Mouse (Mus musculus): Measurements from ENCODE around the gene Ptprr.

Ptprr gene

DNA sequence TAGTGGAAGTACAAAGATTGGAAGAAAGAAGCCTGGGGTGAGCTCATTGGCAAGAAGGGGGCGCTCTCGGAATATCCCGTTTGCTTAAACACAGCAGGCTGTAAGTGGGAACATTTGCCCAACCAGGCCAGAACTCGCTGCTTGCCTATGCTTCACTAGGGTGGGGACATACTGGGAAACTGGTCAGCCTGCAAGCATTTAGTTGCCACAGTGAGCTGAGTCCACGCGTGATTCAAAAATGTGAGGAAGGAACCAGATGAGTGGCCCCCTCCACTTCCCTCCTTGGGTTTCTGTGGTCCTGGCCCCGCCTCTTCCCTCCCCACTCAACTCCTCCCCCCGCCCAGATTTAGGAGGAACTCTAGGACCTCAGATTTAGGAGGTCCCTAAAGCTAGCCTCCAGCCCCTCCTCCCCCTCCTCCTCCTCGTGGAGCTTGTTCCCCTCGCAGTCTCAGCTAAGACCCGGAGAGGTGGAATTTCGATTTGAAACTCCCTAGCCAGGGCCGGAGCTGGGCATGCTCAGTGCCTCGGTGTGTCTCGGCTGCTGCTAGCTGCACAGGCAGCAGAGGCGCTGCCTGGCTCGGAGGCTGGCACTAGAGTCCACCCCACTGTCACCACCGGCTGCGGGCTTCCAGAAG, at the start of gene Ptprr:
Gene Ptprr (plus strand): TSS at position 369 of the 635 bp plus-strand sequence.
- peak; percentile 71 to 84 for DNase-seq (ENCODE audit: low spot score in 2 of 2)

DNA sequence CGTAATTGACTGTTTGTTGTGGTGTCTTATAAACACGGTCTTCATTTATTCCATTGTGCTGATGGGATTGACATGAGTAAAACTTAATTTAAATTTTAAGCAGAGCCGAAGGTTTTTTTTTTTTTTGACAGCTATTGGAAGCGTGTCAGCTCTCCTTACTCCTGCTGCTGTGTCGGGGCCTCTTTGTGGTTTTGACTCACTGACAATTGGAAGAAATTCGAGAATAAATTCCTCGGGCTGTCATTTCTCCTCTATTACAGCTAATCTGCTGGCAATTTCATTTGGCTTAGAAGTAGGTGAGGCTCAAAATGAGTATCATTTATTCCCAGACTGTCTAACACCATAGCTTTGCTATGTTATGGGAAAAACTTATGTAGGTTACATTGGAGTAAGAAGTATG, 41.7 kb upstream of the Ptprr start:
- no peak for DNase-seq (ENCODE audit: low spot score in 2 of 2)

DNA sequence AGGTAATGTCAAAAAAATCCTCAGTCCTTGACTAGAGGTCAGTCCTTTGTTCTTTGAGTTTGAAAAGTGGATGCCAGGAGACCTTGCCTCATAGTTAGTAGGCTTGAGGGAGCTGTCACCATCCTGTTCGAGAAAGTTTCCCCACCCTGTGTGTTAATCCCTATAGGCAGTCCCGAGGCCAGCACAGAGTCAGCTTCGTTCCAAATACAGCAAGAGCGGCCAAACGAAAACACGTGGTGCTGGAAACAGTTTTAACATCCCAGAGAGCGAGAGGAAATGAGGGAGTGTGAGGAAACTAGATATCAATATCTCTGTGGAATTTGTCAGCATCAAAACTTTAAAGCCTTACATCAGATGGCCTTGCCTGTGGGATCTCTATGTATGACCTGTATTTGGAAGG, 39.0 kb upstream of the Ptprr start:
- DNase-seq (ENCODE audit: low spot score in 2 of 2) = no peak

DNA sequence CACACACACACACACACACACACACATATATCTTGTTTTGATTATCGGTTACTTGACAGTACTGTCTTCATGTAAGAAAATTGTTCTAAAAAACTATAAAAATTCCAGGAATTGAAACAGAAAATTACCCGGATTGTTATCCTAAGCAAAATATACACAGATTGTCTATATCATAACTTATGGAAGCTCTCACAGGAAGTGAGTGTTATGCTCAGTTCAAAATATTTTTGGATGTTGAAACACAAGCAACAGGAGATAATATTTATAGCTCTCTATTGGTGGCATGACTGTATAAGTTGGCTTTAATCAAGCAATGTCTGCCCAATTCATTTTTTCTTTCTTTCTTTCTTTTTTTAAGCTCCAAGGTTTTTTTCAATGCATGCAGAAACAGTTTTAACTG, 38.0 kb upstream of the Ptprr start:
- DNase-seq (ENCODE audit: low spot score in 2 of 2) = no peak

DNA sequence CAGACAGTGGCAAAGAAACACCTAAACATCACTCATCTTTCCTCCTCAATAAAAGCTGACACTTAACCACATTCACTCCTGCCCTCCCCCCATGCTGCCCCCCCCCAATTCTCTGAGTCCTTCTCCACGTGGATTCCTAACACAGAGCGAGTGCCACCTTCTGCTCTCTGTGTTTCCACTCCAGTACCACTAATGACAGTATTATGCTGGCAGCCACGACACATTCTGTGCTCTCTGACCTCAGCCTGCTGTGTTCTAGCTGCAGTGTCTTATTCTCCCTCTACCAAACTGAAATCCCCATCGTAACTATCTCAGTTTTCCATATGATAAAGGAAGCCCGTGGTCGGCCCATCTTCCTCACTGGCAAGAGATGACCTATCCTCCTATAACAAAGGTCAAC, 33.7 kb upstream of the Ptprr start:
- DNase-seq (ENCODE audit: low spot score in 2 of 2) = no peak

DNA sequence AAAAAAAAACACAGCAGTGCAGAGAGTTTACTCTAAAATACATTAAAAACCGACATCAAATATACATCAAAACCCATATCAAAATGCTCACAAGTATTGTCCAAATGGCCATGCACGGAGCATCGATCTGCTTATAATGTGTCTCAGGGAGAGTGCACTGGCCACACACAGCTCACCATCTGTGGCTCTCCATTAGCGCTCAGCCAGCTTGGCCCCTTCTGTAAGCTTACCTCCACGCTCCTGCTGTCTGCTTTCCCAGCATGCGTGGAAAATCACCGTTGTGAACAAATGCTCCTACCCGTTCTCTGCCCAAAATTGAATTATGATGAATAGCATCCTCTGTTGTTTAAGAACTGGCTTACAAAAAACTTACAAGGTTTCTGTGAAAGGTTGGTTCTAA, 16.2 kb upstream of the Ptprr start:
- DNase-seq (ENCODE audit: low spot score in 2 of 2) = no peak

DNA sequence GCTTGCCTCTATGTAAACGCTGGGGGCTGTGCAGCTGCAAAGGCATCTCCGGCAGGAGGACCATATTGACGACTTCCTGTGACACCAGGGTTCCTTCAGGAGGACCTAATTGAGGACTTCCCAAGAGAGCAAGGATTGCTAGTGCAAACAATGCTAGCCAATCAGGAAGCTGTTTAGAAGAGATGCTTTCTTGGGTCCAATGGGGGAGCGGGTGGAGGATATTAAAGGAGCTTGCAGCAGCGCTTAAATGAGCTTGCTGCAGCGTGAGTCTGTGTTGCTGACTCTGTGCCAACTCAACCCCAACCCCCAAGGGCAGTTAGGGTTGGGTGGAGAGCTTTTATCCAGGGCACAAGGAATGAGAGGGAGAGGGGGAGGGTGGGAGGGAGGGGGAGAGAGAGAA, 11.3 kb upstream of the Ptprr start:
- DNase-seq (ENCODE audit: low spot score in 2 of 2) = no peak

DNA sequence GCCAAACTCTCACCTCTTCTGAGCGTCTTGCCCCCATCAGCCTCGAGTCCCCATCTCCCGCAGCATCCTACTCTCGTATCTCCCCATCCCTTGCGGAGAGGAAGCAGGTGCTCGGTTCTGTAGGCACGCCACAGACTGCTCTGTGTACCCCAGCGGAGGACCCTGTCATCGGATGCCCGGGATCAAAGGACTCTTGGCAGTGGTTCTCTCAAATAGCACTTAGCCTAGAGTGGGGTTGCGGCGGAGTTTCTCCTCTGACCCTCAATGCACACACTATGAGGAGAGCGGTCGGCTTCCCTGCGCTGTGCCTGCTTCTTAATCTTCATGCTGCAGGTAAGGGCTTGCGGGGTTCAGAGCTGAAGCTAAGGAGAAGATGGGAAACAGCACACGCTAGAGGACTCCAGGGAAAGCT, 473 bp downstream of the Ptprr start:
- no peak for DNase-seq (ENCODE audit: low spot score in 2 of 2)

DNA sequence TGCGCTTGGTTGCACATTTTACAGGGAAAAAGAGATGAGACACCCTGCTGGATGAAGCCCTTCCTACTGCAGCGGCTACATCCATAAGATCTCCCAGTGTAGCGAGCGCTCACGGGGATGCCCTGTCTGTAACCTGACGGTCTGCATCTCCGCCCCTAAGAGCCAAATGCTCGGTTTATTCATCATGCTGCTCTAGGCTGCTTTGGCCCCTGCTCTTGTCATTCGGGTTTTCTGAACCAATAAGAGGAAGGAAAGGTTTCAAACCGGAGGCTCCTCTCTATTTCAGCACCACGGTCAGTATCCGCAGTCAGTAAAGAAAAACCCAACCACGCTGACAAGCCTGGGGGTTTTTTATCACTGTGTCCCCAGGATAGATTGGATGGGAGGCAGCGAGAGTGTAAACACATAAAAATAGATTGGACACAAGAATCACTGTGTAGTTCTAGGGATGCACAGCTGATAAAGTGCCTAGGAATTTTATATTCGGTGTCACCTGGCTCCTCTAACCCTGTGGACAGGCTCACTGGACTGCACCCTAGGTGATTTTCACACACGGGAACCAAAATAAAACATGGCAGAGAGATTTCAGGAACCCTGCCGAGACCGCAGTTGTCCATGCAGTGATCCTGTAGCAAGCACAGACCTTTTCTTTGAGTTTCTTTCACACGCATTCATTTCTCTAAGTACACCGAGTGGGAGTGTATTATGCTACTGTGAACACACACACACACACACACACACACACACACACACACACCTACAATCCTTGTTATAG, 1.3 kb downstream of the Ptprr start:
- DNase-seq (ENCODE audit: low spot score in 2 of 2) = peak; percentile 21 to 23

DNA sequence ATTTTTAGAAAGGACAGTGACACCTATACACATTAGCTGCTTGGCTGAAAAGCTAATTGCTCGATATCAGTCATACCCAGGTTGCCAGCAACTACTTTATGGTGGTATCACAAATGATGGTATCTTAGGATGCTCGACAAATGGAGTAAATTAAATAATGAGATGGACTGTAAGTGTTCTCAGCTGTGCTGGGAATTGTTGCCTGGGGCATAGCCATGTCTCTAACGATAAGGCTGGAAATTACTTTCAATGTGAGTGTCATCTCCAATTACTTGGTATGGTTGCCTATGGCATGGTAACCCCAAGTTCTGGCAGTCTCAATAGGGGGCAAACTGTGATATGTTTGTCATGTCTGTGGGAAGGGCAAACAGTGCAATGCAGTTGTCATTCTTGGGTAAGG, 3.1 kb downstream of the Ptprr start:
- DNase-seq (ENCODE audit: low spot score in 2 of 2) = no peak

DNA sequence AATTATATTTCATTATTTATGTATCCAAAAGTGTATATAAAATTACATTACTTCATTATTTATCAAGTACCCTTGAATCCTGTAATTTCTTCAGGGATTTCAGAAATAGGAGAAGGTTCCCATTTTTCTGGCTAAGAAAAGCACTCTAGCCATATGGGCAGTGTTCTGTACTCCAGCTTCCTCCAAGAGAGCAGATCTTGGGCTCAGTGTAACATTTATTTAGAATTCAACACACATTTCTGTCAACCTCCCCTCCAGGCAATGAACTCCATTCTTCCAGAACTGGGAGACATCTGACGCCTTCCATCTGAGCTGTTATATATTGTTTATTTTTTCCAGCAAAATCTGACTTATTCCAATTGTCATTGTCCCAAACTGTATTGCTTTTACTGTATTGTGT, 20.1 kb downstream of the Ptprr start:
- DNase-seq (ENCODE audit: low spot score in 2 of 2) = no peak

DNA sequence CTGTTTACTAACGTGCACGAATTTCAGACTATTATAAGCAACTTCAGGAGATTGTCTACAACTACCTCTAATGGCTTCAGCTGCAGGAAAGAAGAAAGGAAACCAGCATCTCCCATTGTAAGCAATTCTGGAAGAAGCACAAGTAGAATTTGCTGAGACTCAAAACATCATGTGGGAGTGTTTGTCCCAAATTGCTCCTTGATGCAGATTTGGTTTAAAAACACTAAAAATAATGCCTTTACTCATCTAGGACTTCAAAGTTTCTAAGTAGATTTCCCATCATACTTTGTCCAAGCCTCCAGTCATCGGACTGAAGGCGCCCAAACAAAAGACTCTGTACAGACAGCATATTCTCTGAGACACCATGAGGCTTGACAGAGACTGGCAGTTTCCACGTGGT, 57.9 kb downstream of the Ptprr start:
- no peak for DNase-seq (ENCODE audit: low spot score in 2 of 2)

DNA sequence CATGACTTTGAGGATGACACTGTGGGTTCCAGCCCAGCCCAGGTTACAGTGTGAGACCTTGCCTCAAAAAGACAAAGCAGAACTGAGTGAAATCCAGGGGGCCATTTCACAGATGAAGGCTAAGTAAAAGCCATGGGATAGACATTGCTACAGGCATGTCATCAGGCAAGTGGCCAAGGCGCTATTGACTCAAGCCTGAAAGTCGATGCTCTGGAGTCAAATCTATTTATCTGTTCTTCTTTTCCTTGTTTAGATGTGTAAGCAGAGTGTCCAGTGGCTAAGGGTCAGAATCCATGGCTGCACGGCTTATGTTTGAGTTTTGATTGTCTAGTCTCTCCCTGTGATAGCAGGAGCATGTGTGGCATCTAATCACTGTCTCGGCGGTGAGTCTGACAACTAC, 60.6 kb downstream of the Ptprr start:
- DNase-seq (ENCODE audit: low spot score in 2 of 2) = no peak

DNA sequence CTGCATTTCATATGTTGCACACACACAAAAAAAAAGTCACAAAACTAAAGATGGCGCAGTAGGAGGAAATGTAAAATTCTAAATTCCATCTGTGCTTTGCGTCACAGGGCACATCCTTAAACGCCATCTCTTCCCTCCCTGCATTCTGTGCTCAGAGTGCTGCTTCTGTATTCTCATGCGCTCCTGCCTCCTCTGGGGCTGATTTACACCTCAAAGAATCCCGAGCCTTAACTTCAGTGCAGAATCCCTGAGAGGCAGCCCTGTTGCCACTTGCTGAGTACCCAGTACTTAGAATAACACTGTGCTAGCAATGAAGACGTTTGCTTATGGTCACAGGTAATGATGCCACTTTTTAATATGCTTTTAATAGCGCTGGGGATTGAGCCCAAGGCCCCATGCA, 61.4 kb downstream of the Ptprr start:
- no peak for DNase-seq (ENCODE audit: low spot score in 2 of 2)

DNA sequence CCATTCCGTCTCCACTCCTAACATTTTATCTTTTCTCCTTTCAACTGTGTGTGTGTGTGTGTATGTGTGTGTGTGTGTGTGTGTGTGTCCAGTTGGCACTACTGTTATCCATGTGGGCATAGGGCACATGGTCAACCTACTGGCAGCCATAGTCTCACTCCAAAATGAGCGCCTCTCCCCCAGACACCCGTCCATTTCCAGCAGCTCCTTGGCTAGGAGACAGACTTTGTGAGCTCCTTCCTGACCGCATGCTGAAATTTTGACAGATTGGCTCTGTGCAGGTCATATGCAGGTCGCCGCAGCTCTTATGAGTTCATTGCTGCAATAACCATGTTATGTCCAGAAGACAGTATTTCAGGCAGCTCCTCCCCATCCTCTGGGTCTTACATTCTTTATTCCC, 62.8 kb downstream of the Ptprr start:
- DNase-seq (ENCODE audit: low spot score in 2 of 2) = no peak

DNA sequence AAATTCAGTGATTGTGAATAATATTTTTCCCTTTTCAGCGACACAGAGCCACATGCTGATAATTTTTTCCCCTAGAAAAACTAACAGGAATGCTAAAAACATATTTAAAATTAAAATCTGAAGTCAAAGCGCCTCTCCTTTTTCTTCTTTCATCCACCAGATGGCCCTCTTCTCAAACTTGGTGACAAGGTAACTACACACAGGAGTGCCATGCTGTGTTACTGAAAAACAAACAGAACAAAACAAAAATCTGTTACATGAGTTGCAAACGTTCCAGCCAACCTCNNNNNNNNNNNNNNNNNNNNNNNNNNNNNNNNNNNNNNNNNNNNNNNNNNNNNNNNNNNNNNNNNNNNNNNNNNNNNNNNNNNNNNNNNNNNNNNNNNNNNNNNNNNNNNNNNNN, 66.0 kb downstream of the Ptprr start:
- DNase-seq (ENCODE audit: low spot score in 2 of 2) = no peak

DNA sequence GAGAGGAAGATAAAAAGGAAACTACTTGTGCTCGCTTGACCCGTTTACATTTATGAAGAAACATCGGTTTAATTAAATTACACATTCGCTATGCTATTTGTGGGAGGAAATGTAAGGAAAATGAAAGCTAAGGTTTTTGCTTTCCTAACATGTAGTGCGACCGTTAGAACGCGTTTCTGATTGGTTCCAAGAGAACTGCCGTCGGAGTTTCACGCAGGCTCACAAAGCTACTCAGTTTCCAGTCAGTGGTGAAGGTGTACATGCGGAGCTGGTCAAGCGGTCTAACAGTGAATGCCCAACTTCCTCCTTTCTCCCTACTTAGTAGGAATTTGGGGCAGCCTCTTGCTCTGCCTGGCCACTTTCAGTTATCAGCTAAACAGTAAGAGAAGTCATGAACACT, 78.5 kb downstream of the Ptprr start:
- no peak for DNase-seq (ENCODE audit: low spot score in 2 of 2)

DNA sequence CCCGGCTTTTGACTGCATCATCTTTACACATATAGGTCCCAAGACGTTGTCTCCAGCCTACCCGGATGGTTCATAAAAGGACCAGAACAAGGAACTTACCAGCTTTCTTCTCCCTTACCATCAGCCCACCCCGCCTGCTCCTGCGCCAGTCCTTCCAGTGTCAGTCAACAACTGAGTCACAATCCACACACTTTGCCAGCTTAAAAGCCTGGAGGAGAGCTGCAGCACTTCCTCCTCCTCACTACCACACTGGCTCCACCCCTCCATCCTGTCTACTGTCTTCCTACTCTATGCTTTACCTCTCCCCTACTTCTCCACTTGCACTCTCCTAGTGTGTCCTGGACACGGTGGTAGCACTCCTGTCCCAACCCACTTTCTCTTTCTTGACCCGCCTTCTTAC, 80.5 kb downstream of the Ptprr start:
- DNase-seq (ENCODE audit: low spot score in 2 of 2) = no peak

DNA sequence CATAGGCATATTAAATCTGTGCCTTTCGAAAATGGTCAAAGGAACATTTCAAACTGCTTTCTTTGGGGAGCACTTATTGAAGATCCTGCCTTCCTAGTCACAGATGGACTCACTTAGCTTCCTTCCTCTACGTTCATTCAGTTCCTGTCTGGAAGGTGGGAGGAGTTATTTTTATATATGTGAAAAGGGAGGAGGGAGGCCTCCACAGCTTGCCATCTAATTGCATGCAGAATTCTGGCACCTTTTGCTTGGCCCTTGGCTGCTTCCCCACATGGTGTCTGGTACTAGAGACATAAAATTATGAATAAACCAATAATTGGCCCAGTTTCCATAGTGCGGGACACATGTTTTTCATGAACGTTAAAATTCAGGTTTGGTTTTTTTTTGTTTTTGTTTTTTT, 90.2 kb downstream of the Ptprr start:
- DNase-seq (ENCODE audit: low spot score in 2 of 2) = no peak

DNA sequence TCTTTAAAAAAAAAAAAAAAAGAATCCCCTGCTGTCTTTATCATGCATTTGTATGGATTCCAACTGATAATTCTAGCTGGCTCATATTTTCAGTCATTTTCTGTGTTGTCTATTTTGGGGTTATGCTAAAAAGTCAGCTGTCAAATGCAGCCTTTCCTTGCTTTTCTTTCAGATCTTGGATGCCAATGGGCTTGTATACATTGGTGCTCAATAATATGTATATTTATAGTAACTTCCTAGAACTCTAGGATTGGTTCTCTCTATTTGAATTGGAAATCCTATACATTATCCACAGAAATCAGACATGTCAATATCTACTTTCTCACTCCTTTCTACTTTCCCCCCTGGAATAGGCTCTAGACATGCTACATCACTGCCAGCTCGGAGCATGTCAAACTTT, 90.7 kb downstream of the Ptprr start:
- DNase-seq (ENCODE audit: low spot score in 2 of 2) = no peak

DNA sequence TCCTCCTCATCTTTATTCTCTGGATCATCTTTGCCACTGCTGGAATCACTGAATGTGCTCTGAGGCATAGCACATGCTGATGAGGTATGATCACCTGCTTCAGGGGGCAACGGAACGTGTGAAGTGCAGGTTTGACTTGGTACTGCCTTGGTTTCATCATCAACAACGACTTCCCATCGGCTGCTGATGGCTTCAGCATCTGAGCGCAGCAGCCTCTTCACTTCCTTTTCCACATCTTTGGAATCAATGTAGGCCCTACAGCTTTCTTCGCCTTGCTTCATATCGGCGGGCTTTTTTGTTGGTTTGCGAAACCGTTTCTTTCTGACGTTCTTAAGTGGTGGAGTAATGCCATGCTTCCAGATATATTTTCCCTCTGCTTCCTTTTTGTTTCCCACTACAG, 94.9 kb downstream of the Ptprr start:
- no peak for DNase-seq (ENCODE audit: low spot score in 2 of 2)

DNA sequence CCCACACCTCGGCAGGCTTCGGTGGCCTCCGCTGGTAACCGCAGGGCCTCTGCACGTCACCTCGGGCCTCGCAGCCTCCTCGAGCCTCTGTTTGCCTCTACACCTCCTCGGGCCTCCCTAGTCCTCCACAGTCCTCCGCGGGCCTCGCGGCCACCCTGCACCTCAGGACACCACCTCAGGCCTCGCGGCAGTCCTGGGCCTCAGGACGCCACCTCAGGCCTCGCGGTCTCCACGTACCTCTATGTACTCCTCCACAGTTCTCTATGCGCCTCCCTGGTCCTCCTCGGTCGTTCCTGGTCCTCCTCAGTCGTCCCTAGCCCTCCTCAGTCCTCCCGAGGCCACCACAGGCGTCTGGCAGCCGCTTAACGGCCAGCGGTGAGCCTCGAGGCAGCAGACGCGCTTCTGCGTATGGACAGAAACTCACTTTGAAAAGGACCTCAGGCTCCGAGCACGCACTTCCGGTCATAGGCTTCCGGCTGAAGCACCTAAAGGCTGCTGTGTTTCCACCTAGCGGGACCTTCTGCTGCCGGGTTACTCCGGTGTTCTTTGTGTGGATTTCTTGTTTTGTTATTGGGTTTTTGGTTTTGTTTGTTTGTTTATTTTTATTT, 96.0 kb downstream of the Ptprr start, which contains the start of gene 4933416C03Rik:
Gene 4933416C03Rik (minus strand): TSS at position 51 of the 608 bp plus-strand sequence.
- DNase-seq (ENCODE audit: low spot score in 2 of 2) = no peak
